Mouse (Mus musculus): ENCODE data around the gene Slc26a9.

DNA sequence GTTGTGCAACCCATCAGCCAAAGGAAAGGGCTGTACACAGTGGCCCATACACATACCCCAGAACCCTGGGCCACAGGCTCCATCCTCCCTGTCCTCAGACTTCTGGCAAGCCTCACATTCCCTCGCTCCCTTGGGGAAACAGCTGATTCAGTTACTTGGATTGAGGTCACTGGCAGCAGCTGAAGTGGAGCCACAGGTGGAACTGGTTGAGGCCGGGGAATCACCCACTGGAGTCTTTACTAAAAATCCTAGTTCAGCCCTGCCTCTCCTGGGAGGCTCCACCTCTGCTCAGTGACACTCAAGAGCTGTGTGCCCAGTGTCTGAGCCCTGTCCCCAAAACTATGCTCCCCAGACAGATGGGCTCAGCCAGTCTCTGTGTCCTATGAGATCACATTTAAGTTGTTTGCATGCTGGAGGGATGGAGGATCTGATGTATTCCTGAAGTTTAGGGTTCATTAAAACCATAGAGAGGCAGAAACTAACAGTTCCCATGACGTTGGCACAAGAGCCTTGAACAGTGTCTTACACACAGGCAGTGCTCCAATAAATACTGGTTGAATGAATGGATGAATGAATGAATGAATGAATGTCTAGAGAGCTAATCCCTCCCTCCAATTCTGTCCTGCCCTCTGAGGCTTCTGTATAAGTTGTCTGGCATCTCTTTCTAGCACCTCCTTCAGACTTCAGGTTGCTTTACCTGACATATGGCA is 7.5 kb downstream of the Slc26a9 start:
- TF ChIP-seq CTCF (IDR thresholded peaks at IDR 0.05; ENCODE audit: low read depth, low read length) (no peak), POLR2A (IDR thresholded peaks at IDR 0.05; ENCODE audit: borderline replicate concordance, low read depth, low read length) (no peak)

Data from bone marrow macrophage, adult 2 months (primary cell).